Mouse (Mus musculus): ENCODE measurements around the gene Nr2f2. TPM values are rescaled to one million over a fixed set of nuclear protein-coding genes. Genes with fewer than 3 reads are reported as not detected.

The Nr2f2 gene
- polyA plus RNA-seq, 1 experiment from 2014 or later: 162 TPM

- Histone ChIP-seq H3K27me3 (peaks cover 32% of the 10 kb centered on the region), H3K9ac (peak overlapping the region; percentile 75), H3K4me1 (peaks cover 11% of the 10 kb centered on the region), H3K4me2 (peak overlapping the region; percentile 72), H3K9me3 (no peaks in the 10 kb centered on the region), H3K36me3 (replicated peaks) (peaks cover 6% of the 10 kb centered on the region), H3K4me3 (replicated peaks) (peak overlapping the region; percentile 83), H3K27ac (peak overlapping the region; percentile 100)
- ATAC-seq (ENCODE audit: low FRiP score): no peak
- 2% methylated on average over 12 of the region's 12 CpGs for WGBS
Measured at GRCm38 (mm10) chr7:70362526-70363170, 3.9 kb downstream of the Nr2f2 start.

- whole genome bisulfite sequencing: 0% methylated on average over 98 of the region's 98 CpGs
- Histone ChIP-seq H3K9ac (peak overlapping the region; percentile 98), H3K27me3 (peaks cover 35% of the 10 kb centered on the region), H3K36me3 (replicated peaks) (peaks cover 12% of the 10 kb centered on the region), H3K4me1 (peaks cover 13% of the 10 kb centered on the region; the same call in 1 of the 2 replicates), H3K27ac (peak overlapping the region; percentile 100), H3K9me3 (no peaks in the 10 kb centered on the region), H3K4me2 (peak overlapping the region; percentile 72), H3K4me3 (replicated peaks) (peak overlapping the region; percentile 83)
- peak; percentile 92 for ATAC-seq (ENCODE audit: low FRiP score)
Measured at GRCm38 (mm10) chr7:70361383-70362364, 4.9 kb downstream of the Nr2f2 start.

GRCm38 (mm10) chr7:70360611-70361382, 5.7 kb downstream of the Nr2f2 start:
- peak overlapping the region; percentile 72 for H3K4me2 ChIP-seq
- H3K4me1 ChIP-seq: peaks cover 13% of the 10 kb centered on the region
- no peaks in the 10 kb centered on the region for H3K9me3 ChIP-seq
- WGBS: under 1% methylated on average over 71 of the region's 84 CpGs
- peak overlapping the region; percentile 98 for H3K9ac ChIP-seq
- peaks cover 18% of the 10 kb centered on the region for H3K36me3 ChIP-seq (replicated peaks)
- peak overlapping the region; percentile 100 for H3K27ac ChIP-seq
- peaks cover 41% of the 10 kb centered on the region for H3K27me3 ChIP-seq
- no peak for ATAC-seq (ENCODE audit: low FRiP score)
- H3K4me3 ChIP-seq (replicated peaks): peak overlapping the region; percentile 83

- Histone ChIP-seq H3K27ac (peak overlapping the region; percentile 100), H3K9ac (peak overlapping the region; percentile 98), H3K36me3 (replicated peaks) (peaks cover 20% of the 10 kb centered on the region), H3K9me3 (no peaks in the 10 kb centered on the region), H3K4me1 (peaks cover 13% of the 10 kb centered on the region), H3K27me3 (peaks cover 44% of the 10 kb centered on the region), H3K4me3 (replicated peaks) (peak overlapping the region; percentile 83), H3K4me2 (peak overlapping the region; percentile 72)
- ATAC-seq (ENCODE audit: low FRiP score): no peak
- 0% methylated on average over 75 of the region's 75 CpGs for WGBS
Measured at GRCm38 (mm10) chr7:70359791-70360581, 6.5 kb downstream of the Nr2f2 start.

- H3K9ac ChIP-seq: peak overlapping the region; percentile 98
- H3K27ac ChIP-seq: peak overlapping the region; percentile 100
- WGBS: under 1% methylated on average over 33 of the region's 33 CpGs
- H3K9me3 ChIP-seq: no peaks in the 10 kb centered on the region
- peak overlapping the region; percentile 83 for H3K4me3 ChIP-seq (replicated peaks)
- no peak for ATAC-seq (ENCODE audit: low FRiP score)
- H3K4me2 ChIP-seq: peak overlapping the region; percentile 72
- H3K27me3 ChIP-seq: peaks cover 49% of the 10 kb centered on the region
- H3K4me1 ChIP-seq: peaks cover 13% of the 10 kb centered on the region
- peaks cover 20% of the 10 kb centered on the region for H3K36me3 ChIP-seq (replicated peaks)
Measured at GRCm38 (mm10) chr7:70358848-70359591, 7.5 kb downstream of the Nr2f2 start.

- Histone ChIP-seq H3K27me3 (peaks cover 49% of the 10 kb centered on the region), H3K36me3 (replicated peaks) (peaks cover 20% of the 10 kb centered on the region), H3K9ac (peak overlapping the region; percentile 98), H3K9me3 (no peaks in the 10 kb centered on the region), H3K27ac (peak overlapping the region; percentile 100), H3K4me1 (peaks cover 13% of the 10 kb centered on the region), H3K4me3 (replicated peaks) (peak overlapping the region; percentile 83), H3K4me2 (peak overlapping the region; percentile 72)
- ATAC-seq (ENCODE audit: low FRiP score): no peak
- WGBS: under 1% methylated on average over 33 of the region's 33 CpGs
Measured at GRCm38 (mm10) chr7:70358020-70358847, 8.3 kb downstream of the Nr2f2 start.

GRCm38 (mm10) chr7:70357516-70358019, 9.0 kb downstream of the Nr2f2 start:
- H3K9me3 ChIP-seq: no peaks in the 10 kb centered on the region
- peak overlapping the region; percentile 83 for H3K4me3 ChIP-seq (replicated peaks)
- peak overlapping the region; percentile 100 for H3K27ac ChIP-seq
- peaks cover 13% of the 10 kb centered on the region for H3K4me1 ChIP-seq
- ATAC-seq (ENCODE audit: low FRiP score): no peak
- H3K9ac ChIP-seq: peak overlapping the region; percentile 98
- peak overlapping the region; percentile 72 for H3K4me2 ChIP-seq
- 5% methylated on average over 17 of the region's 17 CpGs for WGBS
- H3K36me3 ChIP-seq (replicated peaks): peaks cover 20% of the 10 kb centered on the region
- H3K27me3 ChIP-seq: peaks cover 49% of the 10 kb centered on the region

- Histone ChIP-seq H3K9ac (peak overlapping the region; percentile 98), H3K9me3 (no peaks in the 10 kb centered on the region), H3K27me3 (peaks cover 54% of the 10 kb centered on the region), H3K36me3 (replicated peaks) (peaks cover 20% of the 10 kb centered on the region), H3K27ac (peak overlapping the region; percentile 100), H3K4me1 (peaks cover 15% of the 10 kb centered on the region), H3K4me3 (replicated peaks) (peak overlapping the region; percentile 83), H3K4me2 (peak overlapping the region; percentile 72)
- WGBS: 32% methylated on average over 3 of the region's 3 CpGs
- ATAC-seq (ENCODE audit: low FRiP score): no peak
Measured at GRCm38 (mm10) chr7:70356691-70357515, 9.6 kb downstream of the Nr2f2 start.

- H3K36me3 ChIP-seq (replicated peaks): peaks cover 20% of the 10 kb centered on the region
- H3K27me3 ChIP-seq: peaks cover 54% of the 10 kb centered on the region
- no peak for ATAC-seq (ENCODE audit: low FRiP score)
Measured at GRCm38 (mm10) chr7:70355691-70356568, 10.6 kb downstream of the Nr2f2 start.

More at GRCm38 (mm10) chr7:70355691-70356568, 10.6 kb downstream of the Nr2f2 start:
- Histone ChIP-seq H3K4me3 (replicated peaks) (peak overlapping the region; percentile 83), H3K9me3 (no peaks in the 10 kb centered on the region), H3K4me1 (peaks cover 15% of the 10 kb centered on the region), H3K4me2 (peak overlapping the region; percentile 72), H3K9ac (peak overlapping the region; percentile 98), H3K27ac (peak overlapping the region; percentile 100)
- 18% methylated on average over 5 of the region's 5 CpGs for WGBS

Measured in forebrain, embryonic 12.5 days (tissue).